Mouse (Mus musculus) Patski (cell line): ENCODE measurements around the gene Dnajc27. TPM values are rescaled to one million over a fixed set of nuclear protein-coding genes. Genes with fewer than 3 reads are reported as not detected.

ENCODE experiments used
- ATAC-seq: fragments of 100-300 bp; one replicate; pipeline ENCODE4 v1.8.0; 2021
- CTCF ChIA-PET: fragments of 350-600 bp; sonication (Branson Sonifier 250); formaldehyde crosslinking; loops from one replicate; lab custom pipeline; 2022; ENCODE audit warnings: inconsistent platforms; lab: Charles Lee
- POLR2A ChIA-PET: fragments of 350-600 bp; sonication (Branson Sonifier 250); formaldehyde crosslinking; loops from one replicate; lab custom pipeline; 2022; ENCODE audit warnings: antibody characterized with exemption, inconsistent platforms; lab: Charles Lee
- DNase-seq: peaks from one replicate; pipeline ENCODE4 v3.0.0-alpha.2; 2011; ENCODE audit warnings: low read depth, low spot score
- H3K27me3 ChIP-seq: fragments of 371-371 bp; one replicate; pipeline ENCODE4 v1.5.1; 2021
- CTCF ChIP-seq: fragments of 100-300 bp; IDR thresholded peaks from one replicate; pipeline ENCODE4 v1.5.1; 2021
- in situ Hi-C: fragments of 300-500 bp; cut with MboI; formaldehyde crosslinking; loops from 3 replicates; pipeline ENCODE4 v1.11.1; 2018; ENCODE audit warnings: low pct_unique_long_range_greater_than_20kb, mixed read lengths
- polyA plus RNA-seq: library from polyadenylated mRNA; unstranded; gene quantifications from one replicate; pipeline ENCODE4 v1.2.3, GENCODE M21; 2021

The Dnajc27 gene
- polyA plus RNA-seq, 1 experiment from 2014 or later = 9.3 TPM

GRCm38 (mm10) chr12:4151969-4152368, 69.6 kb downstream of the Dnajc27 start:
- no peak for TF ChIP-seq CTCF
- in situ Hi-C loops = no loop called here
- POLR2A ChIA-PET = no interaction called here
- no peak for ATAC-seq
- H3K27me3 ChIP-seq = no peaks in the 10 kb centered on the region
- CTCF ChIA-PET = no interaction called here
- DNase-seq = no peak

DNA sequence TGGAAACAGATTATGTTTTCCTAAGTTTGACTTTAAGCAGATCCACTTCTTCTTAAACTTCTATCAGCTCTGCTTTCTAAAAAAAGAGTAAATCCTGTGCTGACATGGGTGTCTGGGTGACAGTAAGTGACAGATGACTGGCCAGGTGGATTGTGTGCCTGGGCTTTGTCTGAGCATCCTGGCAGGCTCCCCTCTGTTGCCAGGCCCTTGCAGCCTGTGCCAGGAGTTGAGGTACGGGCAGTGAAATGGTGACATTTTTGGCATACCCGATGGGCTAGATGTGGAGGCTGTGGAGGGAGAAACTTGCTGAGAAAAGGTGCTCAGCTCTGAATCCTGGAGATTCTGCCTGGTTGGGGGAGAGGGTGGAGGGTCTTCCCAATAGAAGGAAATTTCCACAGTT, 75.1 kb downstream of the Dnajc27 start:
- no peak for TF ChIP-seq CTCF
- CTCF ChIA-PET = no interaction called here
- in situ Hi-C loops = no loop called here

GRCm38 (mm10) chr12:4158179-4158578, 75.8 kb downstream of the Dnajc27 start:
- DNase-seq (no peak), ATAC-seq (no peak)
- in situ Hi-C loops = no loop called here
- CTCF ChIA-PET = no interaction called here
- POLR2A ChIA-PET = no interaction called here
- H3K27me3 ChIP-seq = no peaks in the 10 kb centered on the region
- TF ChIP-seq CTCF = no peak

More for the DNA sequence above, 75.1 kb downstream of the Dnajc27 start:
- ATAC-seq = no peak
- no peaks in the 10 kb centered on the region for H3K27me3 ChIP-seq
- DNase-seq = no peak
- POLR2A ChIA-PET = no interaction called here

- DNase-seq (no peak), ATAC-seq (no peak)
- ChIA-PET CTCF (no interaction called here), POLR2A (no interaction called here)
- in situ Hi-C loops = no loop called here
- TF ChIP-seq CTCF = no peak
- no peaks in the 10 kb centered on the region for H3K27me3 ChIP-seq
Observed at GRCm38 (mm10) chr12:4158868-4159632, 76.7 kb downstream of the Dnajc27 start.

Other genes with a start within 250 kb of the Dnajc27 start
- gene Pomc, start 127.6 kb upstream of the Dnajc27 start, polyA plus RNA-seq = not detected
- gene Efr3b, start 43.7 kb upstream of the Dnajc27 start, polyA plus RNA-seq = 0.10 TPM
- 1.6 TPM for gene Adcy3, start 50.5 kb downstream of the Dnajc27 start, polyA plus RNA-seq
- 5.9 TPM for gene Ptrhd1, start 151.4 kb downstream of the Dnajc27 start, polyA plus RNA-seq
- gene Cenpo, start 151.7 kb downstream of the Dnajc27 start, polyA plus RNA-seq = 11.0 TPM